Mouse (Mus musculus) megakaryocyte, embryonic 14.5 days (primary cell): ENCODE results near the gene Kif3c. TPM values are rescaled to one million over a fixed set of nuclear protein-coding genes. Genes with fewer than 3 reads are reported as not detected.
A peak's percentile ranks its signal among the peaks of the same experiment; 100 is the strongest.

Experiments used
- H3K27me3 ChIP-seq: replicated peaks from 2 replicates; pipeline ENCODE3; 2012; ENCODE audit warnings: inconsistent platforms
- H3K36me3 ChIP-seq: replicated peaks from 2 replicates; pipeline ENCODE3; 2012; ENCODE audit warnings: low read length, inconsistent platforms, mixed read lengths
- H3K4me1 ChIP-seq: 2 replicates; pipeline ENCODE4 v1.6.1; 2012; ENCODE audit warnings: inconsistent platforms
- H3K4me3 ChIP-seq: replicated peaks from 2 replicates; pipeline ENCODE3; 2012; ENCODE audit warnings: moderate library complexity, mild to moderate bottlenecking, inconsistent platforms
- H3K9me3 ChIP-seq: 2 replicates; pipeline ENCODE4 v1.6.1; 2012; ENCODE audit warnings: inconsistent platforms
- FLI1 ChIP-seq: IDR thresholded peaks from 2 replicates; pipeline ENCODE4 v1.6.1; 2012; ENCODE audit warnings: low read length, inconsistent platforms, mixed read lengths
- GATA1 ChIP-seq: IDR thresholded peaks from 3 replicates; pipeline ENCODE4 v1.6.1; 2012; ENCODE audit warnings: mixed read lengths, low read length, inconsistent platforms, borderline replicate concordance
- polyA plus RNA-seq: library from polyadenylated mRNA; stranded (reverse); fragments of >175 nt; gene quantifications from 2 replicates; pipeline ENCODE4 v1.2.3, GENCODE M21; 2012; ENCODE audit warnings: low replicate concordance; ENCODE audit not compliant: insufficient read depth

The Kif3c gene
- polyA plus RNA-seq, 1 experiment = 2.8 TPM

- peaks cover 58% of the 10 kb centered on the region for H3K4me1 ChIP-seq
- no peak for TF ChIP-seq FLI1
- TF ChIP-seq GATA1 = no peak
- no peaks in the 10 kb centered on the region for H3K27me3 ChIP-seq
- peak overlapping the region; percentile 80 for H3K4me3 ChIP-seq
- peaks cover 27% of the 10 kb centered on the region for H3K36me3 ChIP-seq
- no peaks in the 10 kb centered on the region for H3K9me3 ChIP-seq
Observed at GRCm38 (mm10) chr12:3429681-3430442, 64.9 kb downstream of the Kif3c start.

- no peaks in the 10 kb centered on the region for H3K9me3 ChIP-seq
Observed at GRCm38 (mm10) chr12:3430443-3430753, 65.5 kb downstream of the Kif3c start.

GRCm38 (mm10) chr12:3430985-3431384, 66.1 kb downstream of the Kif3c start:
- TF ChIP-seq GATA1 (no peak), FLI1 (no peak)
- Histone ChIP-seq H3K4me3 (no peak overlapping the region), H3K9me3 (no peaks in the 10 kb centered on the region), H3K4me1 (peaks cover 49% of the 10 kb centered on the region), H3K36me3 (peaks cover 27% of the 10 kb centered on the region), H3K27me3 (no peaks in the 10 kb centered on the region)

More at GRCm38 (mm10) chr12:3430443-3430753, 65.5 kb downstream of the Kif3c start:
- TF ChIP-seq GATA1 (no peak), FLI1 (no peak)
- no peaks in the 10 kb centered on the region for H3K27me3 ChIP-seq
- H3K36me3 ChIP-seq = peaks cover 27% of the 10 kb centered on the region
- H3K4me3 ChIP-seq = no peak overlapping the region
- peaks cover 53% of the 10 kb centered on the region for H3K4me1 ChIP-seq

GRCm38 (mm10) chr12:3433736-3434135, 68.8 kb downstream of the Kif3c start:
- TF ChIP-seq GATA1 (no peak), FLI1 (no peak)
- peaks cover 60% of the 10 kb centered on the region for H3K4me1 ChIP-seq
- H3K9me3 ChIP-seq = no peaks in the 10 kb centered on the region
- peaks cover 38% of the 10 kb centered on the region for H3K36me3 ChIP-seq
- H3K4me3 ChIP-seq = no peak overlapping the region
- H3K27me3 ChIP-seq = no peaks in the 10 kb centered on the region

GRCm38 (mm10) chr12:3436446-3436845, 71.5 kb downstream of the Kif3c start:
- H3K27me3 ChIP-seq = no peaks in the 10 kb centered on the region
- no peak overlapping the region for H3K4me3 ChIP-seq
- H3K36me3 ChIP-seq = peaks cover 34% of the 10 kb centered on the region
- H3K9me3 ChIP-seq = no peaks in the 10 kb centered on the region
- TF ChIP-seq FLI1 = no peak
- no peak for TF ChIP-seq GATA1
- peaks cover 53% of the 10 kb centered on the region for H3K4me1 ChIP-seq

GRCm38 (mm10) chr12:3437815-3438214, 72.9 kb downstream of the Kif3c start:
- Histone ChIP-seq H3K27me3 (no peaks in the 10 kb centered on the region), H3K36me3 (peaks cover 31% of the 10 kb centered on the region), H3K4me1 (peaks cover 54% of the 10 kb centered on the region), H3K4me3 (no peak overlapping the region), H3K9me3 (no peaks in the 10 kb centered on the region)
- TF ChIP-seq FLI1 = no peak
- no peak for TF ChIP-seq GATA1

GRCm38 (mm10) chr12:3440916-3441315, 76.0 kb downstream of the Kif3c start:
- Histone ChIP-seq H3K4me3 (peak overlapping the region; percentile 44), H3K36me3 (peaks cover 44% of the 10 kb centered on the region), H3K9me3 (no peaks in the 10 kb centered on the region), H3K27me3 (no peaks in the 10 kb centered on the region), H3K4me1 (peaks cover 41% of the 10 kb centered on the region)
- no peak for TF ChIP-seq GATA1
- no peak for TF ChIP-seq FLI1

GRCm38 (mm10) chr12:3441361-3441760, 76.4 kb downstream of the Kif3c start:
- Histone ChIP-seq H3K36me3 (peaks cover 46% of the 10 kb centered on the region), H3K4me1 (peaks cover 38% of the 10 kb centered on the region), H3K27me3 (no peaks in the 10 kb centered on the region), H3K9me3 (no peaks in the 10 kb centered on the region), H3K4me3 (peak overlapping the region; percentile 44)
- TF ChIP-seq FLI1 = no peak
- no peak for TF ChIP-seq GATA1

GRCm38 (mm10) chr12:3453554-3453953, 88.6 kb downstream of the Kif3c start:
- H3K27me3 ChIP-seq = no peaks in the 10 kb centered on the region
- no peak overlapping the region for H3K4me3 ChIP-seq
- no peaks in the 10 kb centered on the region for H3K9me3 ChIP-seq
- H3K36me3 ChIP-seq = peaks cover 77% of the 10 kb centered on the region
- H3K4me1 ChIP-seq = peaks cover 5% of the 10 kb centered on the region
- TF ChIP-seq GATA1 (no peak), FLI1 (no peak)

Other genes starting within 250 kb of the Kif3c start
- 44.4 and 62.1 TPM in 2 replicates for gene Rab10, start 55.2 kb upstream of the Kif3c start, polyA plus RNA-seq
- 1.8 and 4.3 TPM in 2 replicates for gene Asxl2, start 61.7 kb downstream of the Kif3c start, polyA plus RNA-seq
- gene Dtnb, start 207.2 kb downstream of the Kif3c start, polyA plus RNA-seq = 53.8 and 57.1 TPM in 2 replicates